Mouse (Mus musculus) ES-Bruce4 (cell line): Measurements from ENCODE around the gene Cth. TPM values are rescaled to one million over a fixed set of nuclear protein-coding genes. Genes with fewer than 3 reads are reported as not detected.

Source experiments
- H3K27ac ChIP-seq: 2 replicates; pipeline ENCODE4 v1.5.1; 2012; ENCODE audit warnings: low read length, inconsistent platforms; ENCODE audit not compliant: insufficient read depth
- H3K27me3 ChIP-seq: 2 replicates; pipeline ENCODE4 v1.6.1; 2012; ENCODE audit warnings: mild to moderate bottlenecking, low read length, inconsistent platforms; ENCODE audit not compliant: control insufficient read depth, poor library complexity, insufficient read depth, severe bottlenecking
- H3K36me3 ChIP-seq: 2 replicates; pipeline ENCODE4 v1.6.1; 2012; ENCODE audit warnings: inconsistent platforms, mild to moderate bottlenecking, low read length, moderate library complexity; ENCODE audit not compliant: control insufficient read depth, poor library complexity, insufficient read depth, severe bottlenecking
- H3K4me1 ChIP-seq: one replicate; pipeline ENCODE4 v1.8.1; 2011; ENCODE audit warnings: low read length; ENCODE audit not compliant: control insufficient read depth, insufficient read depth
- H3K4me3 ChIP-seq: 2 replicates; pipeline ENCODE4 v1.5.1; 2011; ENCODE audit warnings: low read depth, mild to moderate bottlenecking, low read length
- H3K9ac ChIP-seq: 2 replicates; pipeline ENCODE4 v1.6.1; 2012; ENCODE audit warnings: low read depth, mild to moderate bottlenecking, inconsistent platforms; ENCODE audit not compliant: poor library complexity, severe bottlenecking
- H3K9me3 ChIP-seq: replicated peaks from 2 replicates; pipeline ENCODE4 v1.6.1; 2012; ENCODE audit warnings: mild to moderate bottlenecking, low read length, inconsistent platforms; ENCODE audit not compliant: control insufficient read depth, poor library complexity, insufficient read depth, severe bottlenecking
- CTCF ChIP-seq: IDR thresholded peaks from one replicate; pipeline ENCODE4 v1.8.1; 2011; ENCODE audit warnings: low read depth, low read length
- EP300 ChIP-seq: IDR thresholded peaks from 2 replicates; pipeline ENCODE4 v1.6.1; 2011; ENCODE audit warnings: low read depth, low read length; ENCODE audit not compliant: insufficient read depth
- POLR2A ChIP-seq: IDR thresholded peaks from one replicate; pipeline ENCODE4 v1.8.1; 2011; ENCODE audit warnings: low read length; ENCODE audit not compliant: insufficient read depth
- polyA plus RNA-seq: library from polyadenylated mRNA; stranded (reverse); fragments of >200 nt; gene quantifications from 2 replicates; pipeline ENCODE4 v1.2.4, GENCODE M21; 2011; ENCODE audit warnings: low read depth; ENCODE audit not compliant: missing spikeins, insufficient read depth, insufficient read length

Cth gene
- polyA plus RNA-seq, 1 experiment: 52.8 TPM

- H3K4me1 ChIP-seq: no peaks in the 10 kb centered on the region
- no peaks in the 10 kb centered on the region for H3K9me3 ChIP-seq
- no peak for TF ChIP-seq EP300
- no peak for TF ChIP-seq CTCF
- no peak for TF ChIP-seq POLR2A
- H3K27ac ChIP-seq: no peak overlapping the region
- H3K9ac ChIP-seq: no peak overlapping the region
- H3K36me3 ChIP-seq: no peaks in the 10 kb centered on the region
- no peak overlapping the region for H3K4me3 ChIP-seq
- no peaks in the 10 kb centered on the region for H3K27me3 ChIP-seq
Observed at GRCm38 (mm10) chr3:157881992-157882391, 42.9 kb downstream of the Cth start.

GRCm38 (mm10) chr3:157880983-157881382 lies 43.9 kb downstream of the Cth start:
- Histone ChIP-seq H3K27ac (no peak overlapping the region), H3K9ac (no peak overlapping the region), H3K36me3 (no peaks in the 10 kb centered on the region), H3K27me3 (no peaks in the 10 kb centered on the region), H3K9me3 (no peaks in the 10 kb centered on the region), H3K4me1 (no peaks in the 10 kb centered on the region), H3K4me3 (no peak overlapping the region)
- TF ChIP-seq CTCF (no peak), EP300 (no peak), POLR2A (no peak)

- Histone ChIP-seq H3K4me1 (no peaks in the 10 kb centered on the region), H3K9me3 (no peaks in the 10 kb centered on the region), H3K27ac (no peak overlapping the region), H3K27me3 (no peaks in the 10 kb centered on the region), H3K9ac (no peak overlapping the region), H3K36me3 (no peaks in the 10 kb centered on the region), H3K4me3 (no peak overlapping the region)
- TF ChIP-seq EP300: no peak
- no peak for TF ChIP-seq CTCF
- no peak for TF ChIP-seq POLR2A
Observed at GRCm38 (mm10) chr3:157877847-157878246, 47.0 kb downstream of the Cth start.

GRCm38 (mm10) chr3:157876439-157877156 lies 48.3 kb downstream of the Cth start:
- Histone ChIP-seq H3K36me3 (no peaks in the 10 kb centered on the region), H3K9ac (no peak overlapping the region), H3K4me1 (no peaks in the 10 kb centered on the region), H3K27ac (no peak overlapping the region), H3K4me3 (no peak overlapping the region), H3K27me3 (no peaks in the 10 kb centered on the region), H3K9me3 (no peaks in the 10 kb centered on the region)
- TF ChIP-seq EP300 (no peak), POLR2A (no peak), CTCF (no peak)

- H3K27me3 ChIP-seq: no peaks in the 10 kb centered on the region
- TF ChIP-seq CTCF: no peak
- TF ChIP-seq POLR2A: no peak
- TF ChIP-seq EP300: no peak
- H3K27ac ChIP-seq: no peak overlapping the region
- H3K9ac ChIP-seq: no peak overlapping the region
- H3K9me3 ChIP-seq: no peaks in the 10 kb centered on the region
- H3K4me3 ChIP-seq: no peak overlapping the region
- H3K36me3 ChIP-seq: no peaks in the 10 kb centered on the region
- H3K4me1 ChIP-seq: no peaks in the 10 kb centered on the region
Observed at GRCm38 (mm10) chr3:157872897-157873296, 52.0 kb downstream of the Cth start.

GRCm38 (mm10) chr3:157867836-157868235 lies 57.0 kb downstream of the Cth start:
- no peaks in the 10 kb centered on the region for H3K4me1 ChIP-seq
- H3K36me3 ChIP-seq: no peaks in the 10 kb centered on the region
- no peaks in the 10 kb centered on the region for H3K9me3 ChIP-seq
- H3K9ac ChIP-seq: no peak overlapping the region
- H3K27me3 ChIP-seq: no peaks in the 10 kb centered on the region
- H3K27ac ChIP-seq: no peak overlapping the region
- H3K4me3 ChIP-seq: no peak overlapping the region
- TF ChIP-seq EP300: no peak
- no peak for TF ChIP-seq POLR2A
- no peak for TF ChIP-seq CTCF
